Mouse (Mus musculus) liver, adult 2 months (tissue): ENCODE measurements around the gene Uimc1.

Source experiments
- CTCF ChIP-seq: fragments of 200-500 bp; IDR thresholded peaks from 2 replicates; pipeline ENCODE4 v1.5.1; 2011; ENCODE audit warnings: low read depth, low read length, control low read depth
- POLR2A ChIP-seq: fragments of 200-500 bp; IDR thresholded peaks from 2 replicates; pipeline ENCODE4 v1.6.1; 2011; ENCODE audit warnings: low read length, control low read depth; ENCODE audit not compliant: insufficient read depth; ENCODE audit errors: extremely low read depth

DNA sequence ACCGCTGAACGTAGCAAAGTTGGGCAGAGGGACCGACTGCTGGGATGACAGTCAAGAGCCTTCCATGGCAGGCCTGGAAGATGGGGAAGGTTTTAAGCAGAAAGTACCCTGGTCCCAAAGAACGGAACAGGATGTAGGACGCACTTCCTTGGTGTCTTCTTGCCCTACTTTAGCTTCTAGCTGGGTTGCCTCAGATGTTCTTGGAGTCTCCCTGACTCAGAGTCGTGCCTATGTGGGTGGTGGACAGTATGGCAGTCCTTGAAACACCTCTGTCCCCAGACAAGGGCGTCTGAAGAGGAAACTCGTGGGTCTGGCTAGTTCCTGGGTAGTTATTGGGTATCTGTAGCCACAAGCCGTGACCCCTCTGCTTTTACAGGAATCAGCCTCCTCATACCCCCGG, 98.0 kb downstream of the Uimc1 start:
- TF ChIP-seq CTCF (no peak), POLR2A (no peak)
